Mouse (Mus musculus) heart, embryonic 15.5 days (tissue): ENCODE data around the gene Capn3. TPM values are rescaled to one million over a fixed set of nuclear protein-coding genes. Genes with fewer than 3 reads are reported as not detected.
A peak's percentile ranks its signal among the peaks of the same experiment; 100 is the strongest.

ENCODE experiments used
- ATAC-seq: fragments of 200-750 bp; cut with Nextera tagmentation; replicated peaks from 2 replicates; pipeline ENCODE4 v1.8.0; 2017; ENCODE audit warnings: low read depth, moderate TSS enrichment; ENCODE audit not compliant: insufficient number of reproducible peaks, insufficient read depth, low FRiP score
- H3K27ac ChIP-seq: fragments of 300-500 bp; sonication (generic); 2 replicates; pipeline ENCODE4 v1.5.1; 2015; ENCODE audit warnings: mild to moderate bottlenecking, inconsistent platforms
- H3K27me3 ChIP-seq: fragments of 300-500 bp; sonication (generic); 2 replicates; pipeline ENCODE4 v1.6.1; 2015; ENCODE audit warnings: inconsistent platforms
- H3K36me3 ChIP-seq: fragments of 300-500 bp; sonication (generic); 2 replicates; pipeline ENCODE4 v1.6.1; 2015; ENCODE audit warnings: mild to moderate bottlenecking, inconsistent platforms
- H3K4me1 ChIP-seq: fragments of 300-500 bp; sonication (generic); replicated peaks from 2 replicates; pipeline ENCODE4 v1.6.1; 2015; ENCODE audit warnings: inconsistent platforms
- H3K4me2 ChIP-seq: fragments of 300-500 bp; sonication (generic); 2 replicates; pipeline ENCODE4 v1.6.1; 2015; ENCODE audit warnings: inconsistent platforms, mild to moderate bottlenecking, moderate library complexity
- H3K4me3 ChIP-seq: fragments of 300-500 bp; sonication (generic); 2 replicates; pipeline ENCODE4 v1.5.1; 2015; ENCODE audit warnings: mild to moderate bottlenecking, inconsistent platforms
- H3K9ac ChIP-seq: fragments of 300-500 bp; sonication (generic); 2 replicates; pipeline ENCODE4 v1.6.1; 2015; ENCODE audit warnings: mild to moderate bottlenecking, inconsistent platforms
- H3K9me3 ChIP-seq: fragments of 300-500 bp; sonication (generic); replicated peaks from 2 replicates; pipeline ENCODE4 v1.6.1; 2016; ENCODE audit warnings: inconsistent platforms
- WGBS: fragments of 180-500 bp; shearing (Covaris S2); methylation state at CpG from one replicate; pipeline ENCODE4 v1.1.7; 2015; ENCODE audit warnings: mixed read lengths; 5-methylcytosine and 5-hydroxymethylcytosine counted together
- polyA plus RNA-seq: library from polyadenylated mRNA; unstranded; fragments of >200 nt; fragmentation: Nextera tagmentation; extraction: Ambion mirVana; gene quantifications from 2 replicates; pipeline ENCODE4 v1.2.1, GENCODE M21; 2015

Gene Capn3
- polyA plus RNA-seq, 1 experiment from 2014 or later, result 3.0 TPM

DNA sequence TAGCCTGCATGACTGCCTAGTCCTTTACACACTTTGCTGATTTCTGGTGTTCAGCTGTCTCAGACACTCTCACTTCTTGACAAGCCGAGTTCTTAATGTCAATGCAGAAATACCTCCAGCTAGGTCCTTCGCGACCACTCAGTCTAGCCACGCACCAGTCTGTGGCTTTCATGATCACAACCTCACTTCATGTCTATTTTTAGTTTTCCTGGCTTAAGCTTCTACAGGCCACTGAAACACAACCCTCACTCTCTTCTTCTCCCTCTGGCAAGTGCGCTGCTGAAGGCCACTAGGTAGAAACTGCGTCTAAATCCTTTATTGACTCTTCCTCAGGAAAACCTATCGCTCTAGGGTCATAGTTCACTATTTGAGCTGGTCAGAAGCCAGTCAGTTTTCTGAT lies 7.5 kb downstream of the Capn3 start:
- Histone ChIP-seq H3K27ac (peak overlapping the region; percentile 23), H3K4me1 (peaks cover 14% of the 10 kb centered on the region), H3K27me3 (no peaks in the 10 kb centered on the region), H3K9me3 (no peaks in the 10 kb centered on the region), H3K36me3 (no peaks in the 10 kb centered on the region), H3K4me3 (no peak overlapping the region), H3K9ac (no peak overlapping the region), H3K4me2 (no peak overlapping the region)
- 34% methylated on average over 7 of the region's 7 CpGs for WGBS
- ATAC-seq, result no peak

DNA sequence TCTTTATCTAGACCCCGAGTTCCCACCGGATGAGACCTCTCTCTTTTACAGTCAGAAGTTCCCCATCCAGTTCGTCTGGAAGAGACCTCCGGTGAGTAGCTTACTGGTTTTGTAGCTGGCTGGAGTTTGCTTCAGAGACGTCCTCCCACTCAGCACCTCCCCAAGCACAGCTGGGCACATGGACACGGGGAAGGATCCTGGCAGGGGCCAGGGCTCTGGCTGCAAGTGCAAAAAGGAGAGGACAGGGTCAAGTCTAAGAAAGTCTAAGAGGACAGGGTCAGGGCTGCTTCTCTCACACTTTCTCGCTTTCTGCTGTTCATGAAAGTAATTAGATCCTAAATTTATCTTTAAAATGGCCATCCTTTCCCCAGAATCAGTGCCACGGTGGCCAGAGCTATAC lies 8.3 kb downstream of the Capn3 start:
- no peak for ATAC-seq
- Histone ChIP-seq H3K27ac (no peak overlapping the region), H3K27me3 (no peaks in the 10 kb centered on the region), H3K4me2 (no peak overlapping the region), H3K36me3 (no peaks in the 10 kb centered on the region), H3K9me3 (no peaks in the 10 kb centered on the region), H3K4me1 (peaks cover 14% of the 10 kb centered on the region), H3K9ac (no peak overlapping the region), H3K4me3 (no peak overlapping the region)
- WGBS, result 73% methylated on average over 8 of the region's 8 CpGs

DNA sequence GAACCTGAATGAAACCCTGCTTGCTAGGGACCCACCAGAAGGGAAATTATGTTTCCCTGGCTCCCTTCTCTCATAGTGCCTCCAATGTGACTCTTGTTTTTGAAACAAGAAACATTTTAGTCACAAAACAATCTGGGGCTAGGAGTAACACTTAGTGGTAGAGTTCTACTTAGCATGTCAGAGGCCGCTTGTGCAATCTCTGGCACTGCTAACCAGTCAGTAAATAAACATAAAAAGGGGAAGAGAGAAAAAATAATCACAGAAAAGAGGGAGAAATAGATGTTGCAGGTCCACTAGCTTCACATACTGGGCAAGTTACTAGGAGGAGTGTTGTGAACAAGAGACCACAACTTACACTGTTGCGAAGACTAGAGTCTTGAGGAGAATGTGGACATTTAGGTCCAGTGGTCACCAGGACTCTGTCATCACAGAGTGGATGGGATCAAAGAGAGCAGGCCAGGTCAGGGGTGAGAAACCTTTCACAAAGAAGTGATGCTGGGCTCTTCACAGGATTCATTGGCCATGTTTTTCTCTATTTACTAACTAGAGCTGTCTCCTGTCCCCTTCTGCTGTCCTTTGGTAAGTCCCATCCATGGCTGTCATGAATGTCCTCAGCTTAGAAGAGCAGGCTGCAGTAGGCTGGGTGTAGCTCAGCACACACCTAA lies 9.0 kb downstream of the Capn3 start:
- Histone ChIP-seq H3K27me3 (no peaks in the 10 kb centered on the region), H3K4me2 (no peak overlapping the region), H3K9ac (no peak overlapping the region), H3K36me3 (no peaks in the 10 kb centered on the region), H3K4me3 (no peak overlapping the region), H3K9me3 (no peaks in the 10 kb centered on the region), H3K27ac (no peak overlapping the region), H3K4me1 (peaks cover 14% of the 10 kb centered on the region)
- ATAC-seq, result no peak
- 83% methylated on average over 2 of the region's 2 CpGs for WGBS

DNA sequence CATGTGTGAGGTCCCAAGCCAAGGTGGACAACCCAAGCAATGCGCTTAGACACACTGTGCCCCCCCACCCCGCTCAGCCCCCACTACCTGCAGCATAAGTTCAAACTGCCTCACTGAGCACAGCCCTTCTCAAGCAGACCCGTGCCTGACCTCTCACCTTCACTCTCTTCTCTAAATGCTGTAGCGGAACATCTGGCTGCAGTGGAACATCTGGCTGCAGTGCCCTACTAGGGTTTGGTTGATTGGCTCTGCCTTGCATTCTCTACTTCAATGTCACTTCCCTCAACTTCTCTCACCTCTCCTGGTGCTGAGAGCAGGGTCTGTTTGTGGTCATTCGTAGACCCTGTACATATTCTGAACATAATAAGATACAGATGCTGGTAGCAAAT lies 9.6 kb downstream of the Capn3 start:
- Histone ChIP-seq H3K4me3 (no peak overlapping the region), H3K27ac (no peak overlapping the region), H3K4me2 (no peak overlapping the region), H3K27me3 (no peaks in the 10 kb centered on the region), H3K36me3 (no peaks in the 10 kb centered on the region), H3K4me1 (peaks cover 14% of the 10 kb centered on the region), H3K9ac (no peak overlapping the region), H3K9me3 (no peaks in the 10 kb centered on the region)
- no peak for ATAC-seq
- 75% methylated on average over 5 of the region's 5 CpGs for WGBS

DNA sequence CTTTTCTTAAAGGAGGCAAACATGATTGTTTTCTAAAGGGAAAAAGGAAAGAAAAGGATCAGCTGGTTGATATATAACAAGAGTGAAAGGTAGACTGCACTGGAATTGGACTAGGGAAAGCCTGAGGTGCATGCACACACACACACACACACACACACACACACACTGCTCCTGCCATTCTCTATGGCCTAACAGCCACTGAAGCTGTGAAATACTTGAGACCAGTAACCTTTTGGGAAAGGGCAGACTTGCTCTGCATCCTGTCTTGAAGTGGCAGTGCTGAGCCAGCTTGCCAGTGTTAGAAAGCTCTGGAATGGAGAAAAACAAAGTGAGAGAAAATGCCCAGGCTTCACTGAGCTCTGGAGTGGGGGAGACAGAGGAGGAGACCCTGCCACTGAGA lies 12.2 kb downstream of the Capn3 start:
- Histone ChIP-seq H3K27ac (no peak overlapping the region), H3K4me3 (no peak overlapping the region), H3K9me3 (no peaks in the 10 kb centered on the region), H3K4me2 (no peak overlapping the region), H3K27me3 (no peaks in the 10 kb centered on the region), H3K9ac (no peak overlapping the region), H3K4me1 (peaks cover 10% of the 10 kb centered on the region), H3K36me3 (no peaks in the 10 kb centered on the region)
- no peak for ATAC-seq

DNA sequence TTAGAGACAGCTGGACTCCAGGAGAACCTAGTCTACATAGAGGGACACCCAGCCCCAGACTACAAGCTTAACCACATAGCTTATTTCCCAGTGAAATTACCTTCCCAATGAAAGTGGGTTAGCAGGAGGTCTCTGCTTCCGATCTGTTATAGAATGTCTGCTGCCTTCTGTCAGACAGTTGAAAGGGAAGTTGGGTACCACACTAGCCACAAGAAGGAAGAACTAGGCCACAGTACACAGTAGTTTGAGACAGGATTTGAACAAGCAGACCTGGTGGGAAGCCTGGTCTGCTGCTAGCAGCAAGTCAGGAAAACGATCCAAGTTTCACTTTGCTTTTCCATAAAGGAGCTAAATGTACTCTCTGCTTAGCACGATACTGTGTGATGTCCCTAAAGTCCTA lies 13.4 kb downstream of the Capn3 start:
- Histone ChIP-seq H3K9ac (no peak overlapping the region), H3K36me3 (no peaks in the 10 kb centered on the region), H3K9me3 (no peaks in the 10 kb centered on the region), H3K27ac (no peak overlapping the region), H3K4me1 (no peaks in the 10 kb centered on the region), H3K27me3 (no peaks in the 10 kb centered on the region), H3K4me3 (no peak overlapping the region), H3K4me2 (no peak overlapping the region)
- no peak for ATAC-seq
- WGBS, result 78% methylated on average over 3 of the region's 3 CpGs

DNA sequence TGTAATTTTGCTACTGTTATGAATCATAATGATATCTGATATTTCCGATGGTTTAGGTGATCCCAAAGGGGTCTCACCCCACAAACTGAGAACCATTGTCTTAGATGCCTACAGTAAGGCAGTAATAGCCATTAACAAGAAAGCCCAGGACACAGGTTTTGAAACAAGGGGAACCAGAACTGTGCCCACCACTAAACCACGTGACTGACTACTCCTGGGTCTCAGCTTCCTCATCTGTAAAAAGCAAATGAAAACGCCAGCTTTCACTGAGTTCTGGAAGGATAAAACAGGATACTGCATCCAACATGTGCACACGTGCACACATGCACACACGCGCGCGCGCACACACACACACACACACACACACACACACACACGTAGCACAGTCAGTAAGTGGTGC lies 13.9 kb downstream of the Capn3 start:
- no peak overlapping the region for H3K27ac ChIP-seq
- H3K36me3 ChIP-seq, result no peaks in the 10 kb centered on the region
- H3K4me1 ChIP-seq, result no peaks in the 10 kb centered on the region
- H3K9me3 ChIP-seq, result no peaks in the 10 kb centered on the region
- H3K4me2 ChIP-seq, result no peak overlapping the region
- no peak overlapping the region for H3K9ac ChIP-seq
- no peak overlapping the region for H3K4me3 ChIP-seq
- ATAC-seq, result no peak
- no peaks in the 10 kb centered on the region for H3K27me3 ChIP-seq
- 87% methylated on average over 10 of the region's 10 CpGs for WGBS

DNA sequence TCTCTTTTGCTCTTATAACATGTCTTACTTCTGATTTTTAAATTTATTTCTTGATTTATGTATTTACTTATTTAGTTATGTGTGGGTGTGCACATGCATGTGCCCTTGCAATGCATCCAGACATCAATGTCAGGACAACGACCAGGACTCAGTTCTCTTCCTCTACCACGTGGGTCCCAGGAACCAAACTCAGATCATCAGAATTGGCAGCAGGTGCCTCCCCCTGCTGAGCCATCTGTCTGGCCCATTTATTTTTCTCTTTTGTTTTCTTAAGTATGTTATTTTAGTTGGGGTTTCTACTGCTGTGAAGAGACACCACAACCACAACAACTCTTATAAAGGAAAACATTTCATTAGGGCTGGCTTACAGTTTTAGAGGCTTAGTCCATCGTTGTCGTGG lies 15.0 kb downstream of the Capn3 start:
- Histone ChIP-seq H3K27me3 (no peaks in the 10 kb centered on the region), H3K36me3 (no peaks in the 10 kb centered on the region), H3K9me3 (no peaks in the 10 kb centered on the region), H3K27ac (no peak overlapping the region), H3K9ac (no peak overlapping the region), H3K4me2 (no peak overlapping the region), H3K4me1 (no peaks in the 10 kb centered on the region), H3K4me3 (no peak overlapping the region)
- WGBS, result 76% methylated on average over 4 of the region's 4 CpGs
- ATAC-seq, result no peak

DNA sequence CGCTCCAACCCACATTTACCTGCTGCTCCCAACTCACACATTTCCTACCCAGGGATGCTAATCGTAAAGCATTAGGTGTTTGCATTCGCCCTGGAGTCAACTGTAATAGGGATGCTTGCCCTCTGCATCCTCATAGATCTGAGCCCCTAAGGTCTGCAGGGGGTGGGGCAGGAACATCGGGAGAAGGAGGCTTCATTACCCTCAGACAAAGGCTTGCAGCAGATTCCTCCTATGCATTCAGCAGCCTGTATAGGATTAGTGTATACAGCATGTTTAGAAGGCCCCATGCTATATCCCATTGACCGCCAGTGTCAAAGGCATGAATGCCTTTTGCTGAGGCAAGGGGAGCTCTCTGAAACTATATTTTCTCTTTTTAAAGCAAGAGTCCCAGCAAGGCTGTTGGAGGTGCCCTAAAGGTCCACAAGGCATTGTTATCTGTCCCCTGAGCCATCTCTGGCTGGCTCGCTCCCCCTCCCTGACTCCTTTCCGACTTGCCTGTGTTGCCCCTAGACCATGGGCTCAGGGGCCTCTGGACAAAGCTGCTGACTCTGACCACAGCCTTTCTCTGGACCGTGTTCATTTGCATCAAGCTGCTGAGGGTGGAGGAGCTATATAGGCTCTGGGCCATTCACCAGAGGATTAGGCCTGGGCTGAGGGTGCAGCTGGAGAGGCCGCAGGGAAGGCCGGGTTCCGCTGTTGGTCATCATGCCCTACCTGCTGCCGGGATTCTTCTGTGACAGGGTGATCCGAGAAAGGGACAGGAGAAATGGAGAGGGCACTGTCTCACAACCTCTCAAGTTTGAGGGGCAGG lies 20.7 kb downstream of the Capn3 start:
- Histone ChIP-seq H3K4me2 (no peak overlapping the region), H3K4me1 (no peaks in the 10 kb centered on the region), H3K27ac (no peak overlapping the region), H3K9ac (no peak overlapping the region), H3K4me3 (no peak overlapping the region), H3K27me3 (no peaks in the 10 kb centered on the region), H3K9me3 (no peaks in the 10 kb centered on the region), H3K36me3 (no peaks in the 10 kb centered on the region)
- ATAC-seq, result no peak
- 78% methylated on average over 13 of the region's 13 CpGs for WGBS

DNA sequence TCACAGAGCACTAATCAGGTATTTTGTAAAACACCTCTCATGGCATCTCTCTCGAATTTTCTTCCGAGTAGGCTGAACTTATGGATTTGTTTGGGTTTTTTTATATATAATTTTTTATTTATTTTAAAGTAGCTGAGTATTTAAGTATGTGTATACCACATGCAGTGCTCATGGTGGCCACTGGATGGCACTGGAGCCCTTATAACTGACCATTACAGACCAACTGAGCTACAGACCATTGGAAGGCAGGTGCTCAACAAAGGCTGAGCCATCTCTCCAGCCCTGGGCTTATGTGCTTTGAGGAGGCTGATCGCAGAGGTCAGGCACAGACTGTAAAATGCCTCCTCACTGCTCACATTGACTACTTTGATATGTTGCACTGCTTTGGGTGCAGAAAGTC lies 22.8 kb downstream of the Capn3 start:
- Histone ChIP-seq H3K9me3 (no peaks in the 10 kb centered on the region), H3K4me2 (no peak overlapping the region)
- ATAC-seq, result no peak

DNA sequence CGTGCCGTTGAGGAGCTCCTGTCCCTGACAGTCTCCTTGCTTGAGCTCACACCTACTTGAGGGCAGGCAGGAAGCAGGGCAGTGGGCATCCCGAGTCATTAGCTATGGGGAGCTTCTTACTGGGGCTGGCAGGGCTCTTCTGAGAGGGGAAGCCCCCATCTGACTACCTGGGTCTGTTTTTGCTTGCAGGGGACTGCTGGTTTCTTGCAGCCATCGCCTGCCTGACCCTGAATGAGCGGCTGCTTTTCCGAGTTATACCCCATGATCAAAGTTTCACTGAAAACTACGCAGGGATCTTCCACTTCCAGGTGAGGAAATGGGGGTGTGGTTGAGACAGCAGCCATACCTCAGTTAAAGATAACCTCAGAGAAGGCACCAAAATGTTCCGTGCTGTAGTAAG lies 26.1 kb downstream of the Capn3 start:
- peaks cover 16% of the 10 kb centered on the region for H3K4me1 ChIP-seq
- WGBS, result 48% methylated on average over 8 of the region's 8 CpGs
- ATAC-seq, result no peak
- H3K27me3 ChIP-seq, result no peaks in the 10 kb centered on the region
- no peaks in the 10 kb centered on the region for H3K36me3 ChIP-seq
- H3K4me2 ChIP-seq, result no peak overlapping the region
- H3K9me3 ChIP-seq, result no peaks in the 10 kb centered on the region
- H3K27ac ChIP-seq, result no peak overlapping the region
- H3K9ac ChIP-seq, result no peak overlapping the region
- no peak overlapping the region for H3K4me3 ChIP-seq

More for the DNA sequence above, 22.8 kb downstream of the Capn3 start:
- H3K27ac ChIP-seq, result no peak overlapping the region
- H3K27me3 ChIP-seq, result no peaks in the 10 kb centered on the region
- no peak overlapping the region for H3K4me3 ChIP-seq
- peaks cover 16% of the 10 kb centered on the region for H3K4me1 ChIP-seq
- no peak overlapping the region for H3K9ac ChIP-seq
- 44% methylated on average over 3 of the region's 3 CpGs for WGBS
- H3K36me3 ChIP-seq, result no peaks in the 10 kb centered on the region
